Mouse (Mus musculus) intestine, embryonic 15.5 days (tissue): ENCODE results near the gene Homer3. TPM values are rescaled to one million over a fixed set of nuclear protein-coding genes. Genes with fewer than 3 reads are reported as not detected.

Experiments
- ATAC-seq: fragments of 200-750 bp; cut with Nextera tagmentation; 2 replicates; pipeline ENCODE4 v1.8.0; 2017; ENCODE audit warnings: moderate TSS enrichment, moderate library complexity
- H3K27ac ChIP-seq: fragments of 300-500 bp; sonication (generic); 2 replicates; pipeline ENCODE4 v1.5.1; 2015; ENCODE audit warnings: mild to moderate bottlenecking, inconsistent platforms
- H3K27me3 ChIP-seq: fragments of 300-500 bp; sonication (generic); replicated peaks from 2 replicates; pipeline ENCODE4 v1.6.1; 2015; ENCODE audit warnings: inconsistent platforms
- H3K36me3 ChIP-seq: fragments of 300-500 bp; sonication (generic); 2 replicates; pipeline ENCODE4 v1.6.1; 2015; ENCODE audit warnings: inconsistent platforms
- H3K4me1 ChIP-seq: fragments of 300-500 bp; sonication (generic); replicated peaks from 2 replicates; pipeline ENCODE4 v1.6.1; 2015; ENCODE audit warnings: inconsistent platforms
- H3K4me2 ChIP-seq: fragments of 300-500 bp; sonication (generic); replicated peaks from 2 replicates; pipeline ENCODE4 v1.6.1; 2015; ENCODE audit warnings: mild to moderate bottlenecking, inconsistent platforms
- H3K4me3 ChIP-seq: fragments of 300-500 bp; sonication (generic); replicated peaks from 2 replicates; pipeline ENCODE4 v1.5.1; 2015; ENCODE audit warnings: inconsistent platforms
- H3K9ac ChIP-seq: fragments of 300-500 bp; sonication (generic); 2 replicates; pipeline ENCODE4 v1.6.1; 2015; ENCODE audit warnings: inconsistent platforms
- H3K9me3 ChIP-seq: fragments of 300-500 bp; sonication (generic); 2 replicates; pipeline ENCODE4 v1.6.1; 2016; ENCODE audit warnings: inconsistent platforms
- WGBS: fragments of 180-500 bp; shearing (Covaris S2); methylation state at CpG from one replicate; pipeline ENCODE4 v1.1.7; 2015; 5-methylcytosine and 5-hydroxymethylcytosine counted together
- polyA plus RNA-seq: library from polyadenylated mRNA; unstranded; fragments of >200 nt; fragmentation: Nextera tagmentation; extraction: Ambion mirVana; gene quantifications from 2 replicates; pipeline ENCODE4 v1.2.1, GENCODE M21; 2015

Homer3 gene
- polyA plus RNA-seq, 1 experiment from 2014 or later, result 31.5 TPM

GRCm38 (mm10) chr8:70268311-70268710 lies 14.3 kb upstream of the Homer3 start:
- Histone ChIP-seq H3K9me3 (no peaks in the 10 kb centered on the region), H3K36me3 (peaks cover 13% of the 10 kb centered on the region; the same call in 1 of the 2 replicates), H3K9ac (no peak overlapping the region), H3K4me2 (no peak overlapping the region), H3K27me3 (no peaks in the 10 kb centered on the region), H3K4me3 (no peak overlapping the region), H3K27ac (no peak overlapping the region), H3K4me1 (no peaks in the 10 kb centered on the region)
- no peak for ATAC-seq
- 72% methylated on average over 5 of the region's 5 CpGs for WGBS

- ATAC-seq, result no peak
- H3K27ac ChIP-seq, result no peak overlapping the region
- H3K36me3 ChIP-seq, result peaks cover 7% of the 10 kb centered on the region; the same call in 1 of the 2 replicates
- no peak overlapping the region for H3K4me3 ChIP-seq
- H3K27me3 ChIP-seq, result no peaks in the 10 kb centered on the region
- H3K9me3 ChIP-seq, result no peaks in the 10 kb centered on the region
- 48% methylated on average over 11 of the region's 11 CpGs for WGBS
- no peaks in the 10 kb centered on the region for H3K4me1 ChIP-seq
- no peak overlapping the region for H3K4me2 ChIP-seq
- no peak overlapping the region for H3K9ac ChIP-seq
These were observed 13.6 kb upstream of the Homer3 start for GRCm38 (mm10) chr8:70268799-70269565.

- H3K4me1 ChIP-seq, result no peaks in the 10 kb centered on the region
- H3K9me3 ChIP-seq, result no peaks in the 10 kb centered on the region
- no peak overlapping the region for H3K9ac ChIP-seq
- H3K4me3 ChIP-seq, result no peak overlapping the region
- no peaks in the 10 kb centered on the region for H3K27me3 ChIP-seq
- no peak overlapping the region for H3K4me2 ChIP-seq
- 45% methylated on average over 3 of the region's 3 CpGs for WGBS
- no peaks in the 10 kb centered on the region for H3K36me3 ChIP-seq
- no peak overlapping the region for H3K27ac ChIP-seq
- peak; percentile 73 for ATAC-seq
These were observed 9.7 kb upstream of the Homer3 start for GRCm38 (mm10) chr8:70272949-70273348.

- H3K27ac ChIP-seq, result no peak overlapping the region
- H3K4me3 ChIP-seq, result no peak overlapping the region
- no peaks in the 10 kb centered on the region for H3K36me3 ChIP-seq
- H3K4me2 ChIP-seq, result no peak overlapping the region
- ATAC-seq, result no peak
- no peak overlapping the region for H3K9ac ChIP-seq
- H3K4me1 ChIP-seq, result 0 out of 2 replicates have a peak, but pooled peaks cover 2% of the 10 kb centered on the region
- H3K9me3 ChIP-seq, result no peaks in the 10 kb centered on the region
- no peaks in the 10 kb centered on the region for H3K27me3 ChIP-seq
These were observed 8.3 kb upstream of the Homer3 start for GRCm38 (mm10) chr8:70274350-70274749.

- H3K4me3 ChIP-seq, result no peak overlapping the region
- 0 out of 2 replicates have a peak, but pooled peaks cover 2% of the 10 kb centered on the region for H3K4me1 ChIP-seq
- WGBS, result 88% methylated on average over 3 of the region's 3 CpGs
- H3K9me3 ChIP-seq, result no peaks in the 10 kb centered on the region
- H3K4me2 ChIP-seq, result no peak overlapping the region
- H3K27ac ChIP-seq, result no peak overlapping the region
- H3K36me3 ChIP-seq, result no peaks in the 10 kb centered on the region
- no peaks in the 10 kb centered on the region for H3K27me3 ChIP-seq
- H3K9ac ChIP-seq, result no peak overlapping the region
- ATAC-seq, result no peak
These were observed 6.2 kb upstream of the Homer3 start for GRCm38 (mm10) chr8:70276476-70276875.

- Histone ChIP-seq H3K27ac (no peak overlapping the region), H3K27me3 (no peaks in the 10 kb centered on the region), H3K9ac (no peak overlapping the region), H3K9me3 (no peaks in the 10 kb centered on the region), H3K36me3 (no peaks in the 10 kb centered on the region), H3K4me3 (no peak overlapping the region), H3K4me1 (0 out of 2 replicates have a peak, but pooled peaks cover 5% of the 10 kb centered on the region), H3K4me2 (no peak overlapping the region)
- WGBS, result 61% methylated on average over 15 of the region's 15 CpGs
- no peak for ATAC-seq
These were observed 4.5 kb upstream of the Homer3 start for GRCm38 (mm10) chr8:70278175-70278574.

GRCm38 (mm10) chr8:70279266-70279665 lies 3.4 kb upstream of the Homer3 start:
- 71% methylated on average over 8 of the region's 8 CpGs for WGBS
- ATAC-seq, result no peak
- Histone ChIP-seq H3K36me3 (no peaks in the 10 kb centered on the region), H3K4me3 (no peak overlapping the region), H3K27ac (no peak overlapping the region), H3K9ac (no peak overlapping the region), H3K4me2 (no peak overlapping the region), H3K27me3 (no peaks in the 10 kb centered on the region), H3K4me1 (0 out of 2 replicates have a peak, but pooled peaks cover 7% of the 10 kb centered on the region), H3K9me3 (no peaks in the 10 kb centered on the region)

- H3K9me3 ChIP-seq, result no peaks in the 10 kb centered on the region
- H3K4me3 ChIP-seq, result no peak overlapping the region
- H3K36me3 ChIP-seq, result peaks cover 7% of the 10 kb centered on the region
- 0 out of 2 replicates have a peak, but pooled peaks cover 7% of the 10 kb centered on the region for H3K4me1 ChIP-seq
- peak overlapping the region; percentile 32; the same call in 1 of the 2 replicates for H3K27ac ChIP-seq
- no peaks in the 10 kb centered on the region for H3K27me3 ChIP-seq
- 28% methylated on average over 3 of the region's 3 CpGs for WGBS
- H3K4me2 ChIP-seq, result no peak overlapping the region
- H3K9ac ChIP-seq, result no peak overlapping the region
- ATAC-seq, result no peak
These were observed 1.6 kb upstream of the Homer3 start for GRCm38 (mm10) chr8:70281001-70281400.

GRCm38 (mm10) chr8:70283136-70284077 lies 780 bp downstream of the Homer3 start:
- WGBS, result under 1% methylated on average over 55 of the region's 55 CpGs
- Histone ChIP-seq H3K36me3 (peaks cover 24% of the 10 kb centered on the region), H3K27me3 (no peaks in the 10 kb centered on the region)

GRCm38 (mm10) chr8:70284421-70284820 lies 1.8 kb downstream of the Homer3 start:
- Histone ChIP-seq H3K4me2 (0 out of 2 replicates have a peak overlapping the region, but pooled peaks have one; percentile 5), H3K4me3 (no peak overlapping the region), H3K36me3 (peaks cover 31% of the 10 kb centered on the region), H3K9ac (no peak overlapping the region), H3K27ac (no peak overlapping the region), H3K27me3 (no peaks in the 10 kb centered on the region), H3K4me1 (0 out of 2 replicates have a peak, but pooled peaks cover 5% of the 10 kb centered on the region), H3K9me3 (no peaks in the 10 kb centered on the region)
- whole genome bisulfite sequencing, result 76% methylated on average over 5 of the region's 5 CpGs
- ATAC-seq, result no peak

More at GRCm38 (mm10) chr8:70283136-70284077, 780 bp downstream of the Homer3 start:
- Histone ChIP-seq H3K27ac (peak overlapping the region; percentile 67), H3K4me2 (peak overlapping the region; percentile 87), H3K4me3 (peak overlapping the region; percentile 82), H3K9me3 (no peaks in the 10 kb centered on the region), H3K9ac (peak overlapping the region; percentile 94), H3K4me1 (0 out of 2 replicates have a peak, but pooled peaks cover 7% of the 10 kb centered on the region)
- ATAC-seq, result peak; percentile 68

- Histone ChIP-seq H3K36me3 (peaks cover 34% of the 10 kb centered on the region), H3K27me3 (no peaks in the 10 kb centered on the region), H3K9ac (no peak overlapping the region), H3K4me1 (0 out of 2 replicates have a peak, but pooled peaks cover 5% of the 10 kb centered on the region), H3K4me2 (no peak overlapping the region), H3K27ac (no peak overlapping the region), H3K9me3 (no peaks in the 10 kb centered on the region), H3K4me3 (no peak overlapping the region)
- ATAC-seq, result no peak
- 97% methylated on average over 15 of the region's 15 CpGs for WGBS
These were observed 2.7 kb downstream of the Homer3 start for GRCm38 (mm10) chr8:70285304-70285703.

GRCm38 (mm10) chr8:70286737-70287136 lies 4.1 kb downstream of the Homer3 start:
- Histone ChIP-seq H3K27me3 (no peaks in the 10 kb centered on the region), H3K36me3 (peaks cover 40% of the 10 kb centered on the region), H3K4me1 (0 out of 2 replicates have a peak, but pooled peaks cover 5% of the 10 kb centered on the region), H3K9me3 (no peaks in the 10 kb centered on the region), H3K27ac (no peak overlapping the region), H3K4me3 (no peak overlapping the region), H3K4me2 (no peak overlapping the region), H3K9ac (no peak overlapping the region)
- 90% methylated on average over 8 of the region's 8 CpGs for WGBS
- no peak for ATAC-seq
